Mouse (Mus musculus): Measurements from ENCODE around the gene Pex26. TPM values are rescaled to one million over a fixed set of nuclear protein-coding genes. Genes with fewer than 3 reads are reported as not detected.

The Pex26 gene
- polyA plus RNA-seq, 1 experiment from 2014 or later = 5.6 TPM

GRCm38 (mm10) chr6:121146798-121147197 is 36.7 kb upstream of the Pex26 start:
- Histone ChIP-seq H3K4me2 (no peak overlapping the region), H3K9ac (no peak overlapping the region), H3K9me3 (replicated peaks) (no peaks in the 10 kb centered on the region), H3K27ac (no peak overlapping the region), H3K36me3 (no peaks in the 10 kb centered on the region), H3K4me3 (no peak overlapping the region), H3K4me1 (replicated peaks) (peaks cover 26% of the 10 kb centered on the region), H3K27me3 (no peaks in the 10 kb centered on the region)
- 44% methylated on average over 4 of the region's 4 CpGs for WGBS
- no peak; the same call in 1 of the 2 replicates for ATAC-seq (replicated peaks; ENCODE audit: insufficient number of reproducible peaks, insufficient read depth, low FRiP score, low read depth)

GRCm38 (mm10) chr6:121148360-121148759 is 35.1 kb upstream of the Pex26 start:
- no peak for ATAC-seq (replicated peaks; ENCODE audit: insufficient number of reproducible peaks, insufficient read depth, low FRiP score, low read depth)
- Histone ChIP-seq H3K9me3 (replicated peaks) (no peaks in the 10 kb centered on the region), H3K4me2 (no peak overlapping the region), H3K9ac (no peak overlapping the region), H3K4me1 (replicated peaks) (peaks cover 35% of the 10 kb centered on the region), H3K4me3 (no peak overlapping the region), H3K27me3 (no peaks in the 10 kb centered on the region), H3K36me3 (no peaks in the 10 kb centered on the region), H3K27ac (no peak overlapping the region)
- 44% methylated on average over 3 of the region's 3 CpGs for WGBS

GRCm38 (mm10) chr6:121149420-121149819 is 34.0 kb upstream of the Pex26 start:
- ATAC-seq (replicated peaks; ENCODE audit: insufficient number of reproducible peaks, insufficient read depth, low FRiP score, low read depth) = no peak
- no peaks in the 10 kb centered on the region for H3K36me3 ChIP-seq
- 64% methylated on average over 3 of the region's 3 CpGs for WGBS
- no peaks in the 10 kb centered on the region for H3K27me3 ChIP-seq
- no peak overlapping the region for H3K4me3 ChIP-seq
- peaks cover 28% of the 10 kb centered on the region for H3K4me1 ChIP-seq (replicated peaks)
- H3K9me3 ChIP-seq (replicated peaks) = no peaks in the 10 kb centered on the region
- no peak overlapping the region for H3K9ac ChIP-seq
- no peak overlapping the region for H3K4me2 ChIP-seq
- no peak overlapping the region for H3K27ac ChIP-seq

- H3K36me3 ChIP-seq = no peaks in the 10 kb centered on the region
- 96% methylated on average over 8 of the region's 8 CpGs for WGBS
- ATAC-seq (replicated peaks; ENCODE audit: insufficient number of reproducible peaks, insufficient read depth, low FRiP score, low read depth) = no peak
Observed at GRCm38 (mm10) chr6:121150126-121150525, 33.3 kb upstream of the Pex26 start.

GRCm38 (mm10) chr6:121151732-121152131 is 31.7 kb upstream of the Pex26 start:
- 40% methylated on average over 6 of the region's 6 CpGs for WGBS
- ATAC-seq (replicated peaks; ENCODE audit: insufficient number of reproducible peaks, insufficient read depth, low FRiP score, low read depth) = peak; percentile 66
- Histone ChIP-seq H3K27me3 (no peaks in the 10 kb centered on the region), H3K4me2 (no peak overlapping the region), H3K4me1 (replicated peaks) (peaks cover 37% of the 10 kb centered on the region), H3K36me3 (no peaks in the 10 kb centered on the region), H3K9ac (no peak overlapping the region), H3K9me3 (replicated peaks) (no peaks in the 10 kb centered on the region), H3K4me3 (no peak overlapping the region), H3K27ac (peak overlapping the region; percentile 68)

More at GRCm38 (mm10) chr6:121150126-121150525, 33.3 kb upstream of the Pex26 start:
- H3K9ac ChIP-seq = no peak overlapping the region
- no peaks in the 10 kb centered on the region for H3K27me3 ChIP-seq
- H3K4me2 ChIP-seq = no peak overlapping the region
- no peak overlapping the region for H3K27ac ChIP-seq
- no peak overlapping the region for H3K4me3 ChIP-seq
- H3K9me3 ChIP-seq (replicated peaks) = no peaks in the 10 kb centered on the region
- H3K4me1 ChIP-seq (replicated peaks) = peaks cover 26% of the 10 kb centered on the region

GRCm38 (mm10) chr6:121153177-121153576 is 30.3 kb upstream of the Pex26 start:
- 68% methylated on average over 8 of the region's 8 CpGs for WGBS

GRCm38 (mm10) chr6:121154451-121155300 is 28.8 kb upstream of the Pex26 start:
- Histone ChIP-seq H3K27me3 (no peaks in the 10 kb centered on the region), H3K9me3 (replicated peaks) (no peaks in the 10 kb centered on the region), H3K4me3 (no peak overlapping the region), H3K4me1 (replicated peaks) (peaks cover 30% of the 10 kb centered on the region), H3K36me3 (no peaks in the 10 kb centered on the region), H3K4me2 (no peak overlapping the region), H3K27ac (no peak overlapping the region), H3K9ac (no peak overlapping the region)
- no peak for ATAC-seq (replicated peaks; ENCODE audit: insufficient number of reproducible peaks, insufficient read depth, low FRiP score, low read depth)
- WGBS = 81% methylated on average over 16 of the region's 16 CpGs

More at GRCm38 (mm10) chr6:121153177-121153576, 30.3 kb upstream of the Pex26 start:
- no peaks in the 10 kb centered on the region for H3K9me3 ChIP-seq (replicated peaks)
- no peaks in the 10 kb centered on the region for H3K36me3 ChIP-seq
- no peak overlapping the region for H3K4me3 ChIP-seq
- H3K9ac ChIP-seq = no peak overlapping the region
- no peaks in the 10 kb centered on the region for H3K27me3 ChIP-seq
- peaks cover 29% of the 10 kb centered on the region for H3K4me1 ChIP-seq (replicated peaks)
- no peak overlapping the region for H3K4me2 ChIP-seq
- ATAC-seq (replicated peaks; ENCODE audit: insufficient number of reproducible peaks, insufficient read depth, low FRiP score, low read depth) = no peak
- H3K27ac ChIP-seq = no peak overlapping the region

- WGBS = 38% methylated on average over 2 of the region's 2 CpGs
- H3K36me3 ChIP-seq = no peaks in the 10 kb centered on the region
- H3K4me3 ChIP-seq = no peak overlapping the region
- no peak overlapping the region for H3K27ac ChIP-seq
- no peaks in the 10 kb centered on the region for H3K9me3 ChIP-seq (replicated peaks)
- no peak overlapping the region for H3K9ac ChIP-seq
- peaks cover 41% of the 10 kb centered on the region for H3K4me1 ChIP-seq (replicated peaks)
- no peak for ATAC-seq (replicated peaks; ENCODE audit: insufficient number of reproducible peaks, insufficient read depth, low FRiP score, low read depth)
- no peaks in the 10 kb centered on the region for H3K27me3 ChIP-seq
- H3K4me2 ChIP-seq = no peak overlapping the region
Observed at GRCm38 (mm10) chr6:121156030-121156429, 27.4 kb upstream of the Pex26 start.

GRCm38 (mm10) chr6:121159616-121160015 is 23.9 kb upstream of the Pex26 start:
- Histone ChIP-seq H3K9me3 (replicated peaks) (no peaks in the 10 kb centered on the region), H3K36me3 (no peaks in the 10 kb centered on the region), H3K4me1 (replicated peaks) (peaks cover 25% of the 10 kb centered on the region), H3K27me3 (no peaks in the 10 kb centered on the region), H3K4me3 (no peak overlapping the region), H3K27ac (no peak overlapping the region), H3K9ac (no peak overlapping the region), H3K4me2 (no peak overlapping the region)
- WGBS = 53% methylated on average over 5 of the region's 5 CpGs
- ATAC-seq (replicated peaks; ENCODE audit: insufficient number of reproducible peaks, insufficient read depth, low FRiP score, low read depth) = no peak

GRCm38 (mm10) chr6:121160126-121160525 is 23.3 kb upstream of the Pex26 start:
- H3K9me3 ChIP-seq (replicated peaks) = no peaks in the 10 kb centered on the region
- WGBS = 20% methylated on average over 6 of the region's 6 CpGs
- H3K4me2 ChIP-seq = no peak overlapping the region
- peaks cover 25% of the 10 kb centered on the region for H3K4me1 ChIP-seq (replicated peaks)
- no peak overlapping the region for H3K27ac ChIP-seq
- no peaks in the 10 kb centered on the region for H3K27me3 ChIP-seq
- H3K36me3 ChIP-seq = no peaks in the 10 kb centered on the region
- no peak overlapping the region for H3K4me3 ChIP-seq
- ATAC-seq (replicated peaks; ENCODE audit: insufficient number of reproducible peaks, insufficient read depth, low FRiP score, low read depth) = no peak
- H3K9ac ChIP-seq = no peak overlapping the region

GRCm38 (mm10) chr6:121162616-121163015 is 20.9 kb upstream of the Pex26 start:
- peaks cover 20% of the 10 kb centered on the region for H3K4me1 ChIP-seq (replicated peaks)
- no peak overlapping the region for H3K4me2 ChIP-seq
- no peak overlapping the region for H3K4me3 ChIP-seq
- H3K9ac ChIP-seq = no peak overlapping the region
- H3K36me3 ChIP-seq = no peaks in the 10 kb centered on the region
- H3K9me3 ChIP-seq (replicated peaks) = no peaks in the 10 kb centered on the region
- H3K27ac ChIP-seq = no peak overlapping the region
- no peak for ATAC-seq (replicated peaks; ENCODE audit: insufficient number of reproducible peaks, insufficient read depth, low FRiP score, low read depth)
- 88% methylated on average over 12 of the region's 12 CpGs for WGBS
- no peaks in the 10 kb centered on the region for H3K27me3 ChIP-seq

- Histone ChIP-seq H3K27me3 (no peaks in the 10 kb centered on the region), H3K4me2 (no peak overlapping the region), H3K4me1 (replicated peaks) (peaks cover 19% of the 10 kb centered on the region), H3K4me3 (no peak overlapping the region), H3K9me3 (replicated peaks) (no peaks in the 10 kb centered on the region), H3K9ac (no peak overlapping the region), H3K27ac (no peak overlapping the region), H3K36me3 (no peaks in the 10 kb centered on the region)
- 30% methylated on average over 10 of the region's 10 CpGs for WGBS
- no peak; the same call in 1 of the 2 replicates for ATAC-seq (replicated peaks; ENCODE audit: insufficient number of reproducible peaks, insufficient read depth, low FRiP score, low read depth)
Observed at GRCm38 (mm10) chr6:121166098-121166552, 17.3 kb upstream of the Pex26 start.

Measured in heart, embryonic 15.5 days (tissue).